Mouse (Mus musculus) embryonic fibroblast, embryonic 13.5 days (primary cell): ENCODE measurements at regions not wholly inside any gene's neighbourhood (a gene's known extent, or its start where the extent isn't known, plus 50 kb on each side); places are given as distances from the start of the nearest gene placed in this dataset.

Experiments used
- H3K27ac ChIP-seq: 2 replicates; pipeline ENCODE4 v1.5.1; 2012; ENCODE audit warnings: low read length, control low read depth, inconsistent platforms; ENCODE audit not compliant: insufficient read depth
- H3K4me1 ChIP-seq: 2 replicates; pipeline ENCODE4 v1.6.1; 2011; ENCODE audit warnings: low read length; ENCODE audit not compliant: control insufficient read depth, insufficient read depth
- H3K4me3 ChIP-seq: 2 replicates; pipeline ENCODE4 v1.5.1; 2011; ENCODE audit warnings: mild to moderate bottlenecking, control low read depth, low read length; ENCODE audit not compliant: insufficient read depth
- CTCF ChIP-seq: IDR thresholded peaks from 2 replicates; pipeline ENCODE4 v1.5.1; 2011; ENCODE audit warnings: mild to moderate bottlenecking, control low read depth, low read length, moderate library complexity, borderline replicate concordance; ENCODE audit not compliant: insufficient read depth
- POLR2A ChIP-seq: IDR thresholded peaks from 2 replicates; pipeline ENCODE4 v1.6.1; 2011; ENCODE audit warnings: low read depth, mild to moderate bottlenecking, control low read depth, low read length, moderate library complexity

- TF ChIP-seq POLR2A (no peak), CTCF (no peak)
- Histone ChIP-seq H3K4me3 (no peak overlapping the region), H3K4me1 (no peaks in the 10 kb centered on the region), H3K27ac (no peak overlapping the region)
Measured at GRCm38 (mm10) chr1:22222836-22223235, 261.1 kb upstream of the Kcnq5 start.

- Histone ChIP-seq H3K27ac (no peak overlapping the region), H3K4me3 (no peak overlapping the region), H3K4me1 (no peaks in the 10 kb centered on the region)
- TF ChIP-seq CTCF (no peak), POLR2A (no peak)
Measured at GRCm38 (mm10) chr1:22211795-22212194, 250.1 kb upstream of the Kcnq5 start.

GRCm38 (mm10) chr1:22211232-22211631, 249.5 kb upstream of the Kcnq5 start:
- no peak for TF ChIP-seq CTCF
- TF ChIP-seq POLR2A, result no peak

GRCm38 (mm10) chr1:22210621-22211020, 248.9 kb upstream of the Kcnq5 start:
- no peak overlapping the region for H3K4me3 ChIP-seq
- no peaks in the 10 kb centered on the region for H3K4me1 ChIP-seq
- no peak for TF ChIP-seq POLR2A
- no peak for TF ChIP-seq CTCF
- no peak overlapping the region for H3K27ac ChIP-seq

More at GRCm38 (mm10) chr1:22211232-22211631, 249.5 kb upstream of the Kcnq5 start:
- H3K4me1 ChIP-seq, result no peaks in the 10 kb centered on the region
- no peak overlapping the region for H3K4me3 ChIP-seq
- no peak overlapping the region for H3K27ac ChIP-seq

GRCm38 (mm10) chr1:22208287-22208686, 246.5 kb upstream of the Kcnq5 start:
- Histone ChIP-seq H3K4me3 (no peak overlapping the region), H3K27ac (no peak overlapping the region), H3K4me1 (no peaks in the 10 kb centered on the region)
- TF ChIP-seq POLR2A (no peak), CTCF (no peak)

GRCm38 (mm10) chr1:22206935-22207334, 245.2 kb upstream of the Kcnq5 start:
- Histone ChIP-seq H3K4me1 (no peaks in the 10 kb centered on the region), H3K27ac (no peak overlapping the region), H3K4me3 (no peak overlapping the region)
- TF ChIP-seq POLR2A, result no peak
- no peak for TF ChIP-seq CTCF

GRCm38 (mm10) chr1:22167621-22168181, 206.0 kb upstream of the Kcnq5 start:
- H3K4me3 ChIP-seq, result no peak overlapping the region
- H3K27ac ChIP-seq, result no peak overlapping the region
- TF ChIP-seq CTCF (no peak), POLR2A (no peak)
- H3K4me1 ChIP-seq, result no peaks in the 10 kb centered on the region

GRCm38 (mm10) chr1:22136571-22137122, 174.9 kb upstream of the Kcnq5 start:
- no peak overlapping the region for H3K27ac ChIP-seq
- TF ChIP-seq POLR2A (no peak), CTCF (no peak)
- H3K4me1 ChIP-seq, result no peaks in the 10 kb centered on the region
- no peak overlapping the region for H3K4me3 ChIP-seq

- H3K4me3 ChIP-seq, result no peak overlapping the region
- H3K4me1 ChIP-seq, result no peaks in the 10 kb centered on the region
- no peak for TF ChIP-seq CTCF
- no peak for TF ChIP-seq POLR2A
- no peak overlapping the region for H3K27ac ChIP-seq
Measured at GRCm38 (mm10) chr1:22118266-22118772, 156.6 kb upstream of the Kcnq5 start.

- no peaks in the 10 kb centered on the region for H3K4me1 ChIP-seq
- TF ChIP-seq CTCF, result no peak
- no peak for TF ChIP-seq POLR2A
- no peak overlapping the region for H3K4me3 ChIP-seq
- no peak overlapping the region for H3K27ac ChIP-seq
Measured at GRCm38 (mm10) chr1:22116466-22116865, 154.7 kb upstream of the Kcnq5 start.

GRCm38 (mm10) chr1:22105496-22105895, 143.8 kb upstream of the Kcnq5 start:
- H3K4me1 ChIP-seq, result no peaks in the 10 kb centered on the region
- TF ChIP-seq POLR2A, result no peak
- TF ChIP-seq CTCF, result 0 out of 2 replicates have a peak, but pooled peaks have one; percentile 19

More at GRCm38 (mm10) chr1:22105496-22105895, 143.8 kb upstream of the Kcnq5 start:
- Histone ChIP-seq H3K4me3 (no peak overlapping the region), H3K27ac (no peak overlapping the region)
